Mouse (Mus musculus): ENCODE measurements around the gene Actr2.

- TF ChIP-seq CTCF (IDR thresholded peaks at IDR 0.05; ENCODE audit: extremely low read depth, insufficient read depth, low read length) (no peak), POLR2A (IDR thresholded peaks at IDR 0.05; ENCODE audit: extremely low read depth, insufficient read depth, low read length) (no peak)
These were observed 14.2 kb upstream of the Actr2 start for GRCm38 (mm10) chr11:20126673-20127516.

Measured in cortical plate, adult 2 months (tissue).